Mouse (Mus musculus): Measurements from ENCODE around the gene Glod4.
A peak's percentile ranks its signal among the peaks of the same experiment; 100 is the strongest.

- no peak for TF ChIP-seq REST (IDR thresholded peaks at IDR 0.05; ENCODE audit: insufficient read depth, insufficient read length)
- TF ChIP-seq E2F4 (IDR thresholded peaks at IDR 0.05; ENCODE audit: insufficient read depth) = no peak
- no peak for TF ChIP-seq POLR2A (IDR thresholded peaks at IDR 0.05; ENCODE audit: insufficient read length, low read depth)
- peak in 1 of 3 experiments; percentile 7 for TF ChIP-seq MYOG (IDR thresholded peaks at IDR 0.05; ENCODE audit: control insufficient read depth in 1 of 3, insufficient read depth in 1 of 3, insufficient read length in 2 of 3, low read depth in 2 of 3)
- TF ChIP-seq MAX (IDR thresholded peaks at IDR 0.05; ENCODE audit: low read depth) = no peak
- no peak for TF ChIP-seq CEBPB (IDR thresholded peaks at IDR 0.05; ENCODE audit: insufficient read depth, poor library complexity, severe bottlenecking)
- no peak for TF ChIP-seq USF1 (IDR thresholded peaks at IDR 0.05; ENCODE audit: low read depth)
- no peak for TF ChIP-seq POLR2AphosphoS2 (IDR thresholded peaks at IDR 0.05; ENCODE audit: insufficient read length, low read depth)
- peak in 2 of 3 experiments; percentile 68 to 70 for TF ChIP-seq MYOD1 (IDR thresholded peaks at IDR 0.05; ENCODE audit: control insufficient read depth in 1 of 3, insufficient read length in 2 of 3, low read depth in 2 of 3)
- TF ChIP-seq SRF (IDR thresholded peaks at IDR 0.05; ENCODE audit: control insufficient read depth, insufficient read length, low read depth) = no peak
Measured at GRCm38 (mm10) chr11:76154861-76155260, 88.7 kb downstream of the Glod4 start.

Data from myocyte (in vitro differentiated cells).